Mouse (Mus musculus): ENCODE measurements around the gene Cabin1. TPM values are rescaled to one million over a fixed set of nuclear protein-coding genes. Genes with fewer than 3 reads are reported as not detected.
A peak's percentile ranks its signal among the peaks of the same experiment; 100 is the strongest.

The Cabin1 gene
- polyA plus RNA-seq, 1 experiment from 2014 or later: 34.5 TPM

DNA sequence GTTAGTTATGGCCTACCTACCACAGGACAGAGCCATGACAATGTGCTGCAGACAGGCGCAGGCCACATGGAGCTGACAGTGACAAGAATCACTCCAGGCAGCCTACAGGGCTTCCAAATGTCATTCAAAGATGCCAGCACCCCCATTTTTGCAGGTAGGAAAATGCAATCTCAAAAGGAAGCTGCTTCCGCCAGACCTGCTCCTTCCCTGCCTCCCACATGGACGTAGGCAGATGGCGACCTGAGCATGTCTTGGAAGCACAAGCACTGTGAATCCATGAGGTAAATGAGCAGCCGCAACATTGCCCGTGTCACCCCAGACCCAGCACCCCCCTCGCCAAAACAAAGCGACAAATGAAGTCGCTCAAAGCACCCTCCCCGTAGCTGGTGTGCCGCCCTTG, 51.1 kb downstream of the Cabin1 start:
- Histone ChIP-seq H3K36me3 (ENCODE audit: insufficient read depth, low read length) (peaks cover 12% of the 10 kb centered on the region; the same call in 1 of the 2 replicates), H3K4me1 (ENCODE audit: insufficient read depth, low read depth, low read length) (no peaks in the 10 kb centered on the region), H3K27me3 (replicated peaks; ENCODE audit: insufficient read depth, low read length) (no peaks in the 10 kb centered on the region), H3K9ac (replicated peaks; ENCODE audit: low read depth) (no peak overlapping the region), H3K27ac (ENCODE audit: low read length) (no peak overlapping the region), H3K4me2 (replicated peaks; ENCODE audit: low read depth, low read length) (no peak overlapping the region), H3K4me3 (ENCODE audit: low read depth, low read length) (no peak overlapping the region), H3K9me3 (ENCODE audit: low read length) (no peaks in the 10 kb centered on the region)
- WGBS: 88% methylated on average over 11 of the region's 11 CpGs
- TF ChIP-seq CTCF (IDR thresholded peaks at IDR 0.05): no peak
- no peak for TF ChIP-seq EP300 (IDR thresholded peaks at IDR 0.05)
- no peak for DNase-seq (ENCODE audit: low spot score)
- no peak for ATAC-seq

DNA sequence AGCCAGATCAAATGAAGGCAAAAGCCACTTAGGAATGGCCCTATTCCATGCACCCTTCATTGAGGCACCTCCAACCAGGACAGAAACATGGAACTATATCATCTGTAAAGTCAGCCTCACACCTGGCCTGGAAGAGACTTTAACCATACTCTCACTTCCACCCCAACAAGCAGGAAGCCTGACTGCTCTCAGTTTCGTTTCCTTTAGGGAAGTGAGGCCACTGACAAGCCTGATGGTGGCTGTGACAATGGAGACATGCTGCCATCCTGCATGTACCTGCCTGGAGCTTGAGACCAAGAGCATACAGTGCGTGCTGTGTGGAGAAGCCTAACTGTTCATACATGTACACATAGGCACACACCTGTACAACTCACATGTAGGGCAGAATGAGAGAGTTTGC, 53.9 kb downstream of the Cabin1 start:
- no peak overlapping the region for H3K4me2 ChIP-seq (replicated peaks; ENCODE audit: low read depth, low read length)
- WGBS: 79% methylated on average over 2 of the region's 2 CpGs
- H3K9ac ChIP-seq (replicated peaks; ENCODE audit: low read depth): no peak overlapping the region
- no peaks in the 10 kb centered on the region for H3K27me3 ChIP-seq (replicated peaks; ENCODE audit: insufficient read depth, low read length)
- no peak for ATAC-seq
- H3K9me3 ChIP-seq (ENCODE audit: low read length): no peaks in the 10 kb centered on the region
- no peak for TF ChIP-seq CTCF (IDR thresholded peaks at IDR 0.05)
- no peak for TF ChIP-seq EP300 (IDR thresholded peaks at IDR 0.05)
- no peaks in the 10 kb centered on the region; the same call in 1 of the 2 replicates for H3K36me3 ChIP-seq (ENCODE audit: insufficient read depth, low read length)
- no peak overlapping the region for H3K4me3 ChIP-seq (ENCODE audit: low read depth, low read length)
- H3K27ac ChIP-seq (ENCODE audit: low read length): no peak overlapping the region
- DNase-seq (ENCODE audit: low spot score): no peak
- H3K4me1 ChIP-seq (ENCODE audit: insufficient read depth, low read depth, low read length): no peaks in the 10 kb centered on the region

DNA sequence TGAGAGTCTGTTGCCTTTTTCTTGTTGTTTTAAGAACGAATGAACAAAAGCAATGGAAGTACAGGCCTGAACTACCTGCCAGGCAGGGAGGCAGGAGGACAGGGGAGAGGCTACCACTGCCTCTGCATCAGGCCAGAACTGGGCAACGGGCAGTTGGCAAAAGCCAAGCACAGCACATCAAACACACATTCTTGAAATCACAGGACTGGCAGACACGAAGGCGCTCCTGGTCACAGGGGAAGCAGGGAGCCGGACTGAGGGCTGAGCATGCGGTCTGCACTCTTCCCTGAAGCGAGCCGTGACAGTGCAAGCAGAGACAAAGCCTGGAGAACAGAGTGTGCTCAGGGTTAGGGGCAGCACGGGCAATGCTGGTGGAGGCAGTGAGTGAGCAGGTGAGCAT, 54.9 kb downstream of the Cabin1 start:
- no peak for ATAC-seq
- Histone ChIP-seq H3K4me3 (ENCODE audit: low read depth, low read length) (no peak overlapping the region), H3K36me3 (ENCODE audit: insufficient read depth, low read length) (no peaks in the 10 kb centered on the region; the same call in 1 of the 2 replicates), H3K27me3 (replicated peaks; ENCODE audit: insufficient read depth, low read length) (no peaks in the 10 kb centered on the region), H3K4me2 (replicated peaks; ENCODE audit: low read depth, low read length) (no peak overlapping the region), H3K27ac (ENCODE audit: low read length) (no peak overlapping the region), H3K9me3 (ENCODE audit: low read length) (no peaks in the 10 kb centered on the region), H3K4me1 (ENCODE audit: insufficient read depth, low read depth, low read length) (no peaks in the 10 kb centered on the region), H3K9ac (replicated peaks; ENCODE audit: low read depth) (no peak overlapping the region)
- TF ChIP-seq CTCF (IDR thresholded peaks at IDR 0.05) (no peak), EP300 (IDR thresholded peaks at IDR 0.05) (no peak)
- 88% methylated on average over 9 of the region's 9 CpGs for WGBS
- no peak for DNase-seq (ENCODE audit: low spot score)

DNA sequence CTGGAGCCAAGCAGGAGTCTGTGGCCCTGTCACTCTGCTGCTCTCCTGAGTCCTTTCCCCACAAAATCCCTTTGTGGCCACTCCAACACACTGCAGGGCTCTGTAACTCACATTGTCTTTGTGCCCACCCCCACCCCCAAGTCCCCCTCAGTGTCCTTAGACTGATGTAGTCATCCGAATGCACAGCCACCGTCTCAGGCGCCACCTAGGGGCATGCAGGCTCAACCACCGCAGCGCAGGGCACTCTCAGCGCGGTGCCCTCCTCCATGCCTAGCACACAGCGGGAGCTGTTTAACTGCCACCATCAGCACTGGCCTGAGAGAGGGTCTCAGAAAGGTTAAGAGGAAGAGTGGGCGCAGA, 55.5 kb downstream of the Cabin1 start:
- ATAC-seq (no peak; the same call in 1 of the 2 replicates), DNase-seq (ENCODE audit: low spot score) (peak; percentile 32)
- H3K27me3 ChIP-seq (replicated peaks; ENCODE audit: insufficient read depth, low read length): no peaks in the 10 kb centered on the region
- H3K4me2 ChIP-seq (replicated peaks; ENCODE audit: low read depth, low read length): no peak overlapping the region
- H3K27ac ChIP-seq (ENCODE audit: low read length): no peak overlapping the region
- no peaks in the 10 kb centered on the region for H3K9me3 ChIP-seq (ENCODE audit: low read length)
- TF ChIP-seq EP300 (IDR thresholded peaks at IDR 0.05) (no peak), CTCF (IDR thresholded peaks at IDR 0.05) (peak; percentile 78)
- no peaks in the 10 kb centered on the region; the same call in 1 of the 2 replicates for H3K36me3 ChIP-seq (ENCODE audit: insufficient read depth, low read length)
- 50% methylated on average over 9 of the region's 9 CpGs for WGBS
- no peaks in the 10 kb centered on the region for H3K4me1 ChIP-seq (ENCODE audit: insufficient read depth, low read depth, low read length)
- no peak overlapping the region for H3K4me3 ChIP-seq (ENCODE audit: low read depth, low read length)
- no peak overlapping the region for H3K9ac ChIP-seq (replicated peaks; ENCODE audit: low read depth)

DNA sequence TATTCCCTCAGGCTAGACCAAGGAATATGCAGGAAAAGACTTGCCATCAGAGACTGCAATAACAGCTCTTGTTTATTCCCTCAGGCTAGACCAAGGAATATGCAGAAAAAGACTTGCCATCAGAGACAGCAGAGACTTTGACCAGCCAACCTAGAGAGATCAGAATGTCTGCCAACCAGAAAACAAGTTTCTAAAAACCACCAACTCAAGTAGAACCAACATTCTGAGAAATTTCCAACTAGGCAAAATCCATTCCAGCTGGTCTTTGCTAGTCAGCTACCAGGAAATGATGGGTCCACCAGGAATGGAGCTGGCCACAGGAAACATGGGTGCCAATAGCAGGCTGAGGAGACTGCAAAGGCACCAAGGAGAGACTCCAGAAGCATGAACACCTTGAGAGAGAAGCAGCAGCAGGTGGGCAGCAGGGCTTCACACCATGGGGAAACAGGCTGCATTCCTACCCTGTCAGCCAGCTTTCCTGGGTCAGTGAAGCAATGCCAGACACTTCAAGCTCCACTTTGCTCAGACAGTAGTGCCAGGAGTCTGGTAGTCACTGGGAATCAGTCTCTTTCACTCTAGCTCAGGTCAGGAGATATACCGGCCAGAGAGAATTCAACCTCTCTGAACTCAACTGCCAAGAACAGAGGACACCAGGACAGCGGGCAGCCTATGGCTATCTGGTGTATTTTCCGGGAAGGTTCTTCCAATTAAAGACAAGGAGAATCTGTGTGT, 56.1 kb downstream of the Cabin1 start:
- Histone ChIP-seq H3K9me3 (ENCODE audit: low read length) (no peaks in the 10 kb centered on the region), H3K4me2 (replicated peaks; ENCODE audit: low read depth, low read length) (no peak overlapping the region), H3K27me3 (replicated peaks; ENCODE audit: insufficient read depth, low read length) (no peaks in the 10 kb centered on the region), H3K4me3 (ENCODE audit: low read depth, low read length) (no peak overlapping the region), H3K36me3 (ENCODE audit: insufficient read depth, low read length) (no peaks in the 10 kb centered on the region; the same call in 1 of the 2 replicates), H3K4me1 (ENCODE audit: insufficient read depth, low read depth, low read length) (no peaks in the 10 kb centered on the region), H3K9ac (replicated peaks; ENCODE audit: low read depth) (no peak overlapping the region), H3K27ac (ENCODE audit: low read length) (no peak overlapping the region)
- DNase-seq (ENCODE audit: low spot score): no peak
- TF ChIP-seq EP300 (IDR thresholded peaks at IDR 0.05) (no peak), CTCF (IDR thresholded peaks at IDR 0.05) (no peak)
- no peak for ATAC-seq
- 90% methylated on average over 3 of the region's 3 CpGs for WGBS

DNA sequence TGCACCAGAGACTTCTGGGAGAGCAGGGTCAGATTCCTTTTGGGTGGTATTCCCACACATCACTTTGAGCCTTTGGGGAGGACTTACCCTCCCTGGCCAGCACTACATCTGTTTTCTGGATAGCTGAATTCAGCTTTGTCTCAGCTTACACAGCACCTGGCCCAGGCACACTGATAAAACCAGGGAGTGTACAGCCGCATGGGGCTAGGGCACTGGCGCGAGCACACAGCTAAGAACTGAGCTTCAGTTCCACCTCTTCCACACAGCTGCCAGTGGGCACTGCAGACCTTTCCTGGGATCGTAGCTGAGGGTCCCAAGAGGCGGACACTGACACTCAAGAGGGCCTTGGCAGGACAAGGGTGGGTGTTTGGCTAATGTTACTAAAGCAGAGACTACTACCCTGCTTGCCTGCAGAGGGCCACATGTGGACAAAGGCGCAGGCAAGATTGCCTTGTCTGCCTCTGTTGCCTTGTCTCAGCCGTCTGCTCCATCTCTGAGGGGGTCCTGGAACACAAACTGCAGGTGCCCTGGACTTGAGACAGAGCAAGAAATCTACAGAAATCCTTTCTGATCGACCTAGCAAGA, 57.4 kb downstream of the Cabin1 start:
- DNase-seq (ENCODE audit: low spot score) (no peak), ATAC-seq (no peak)
- no peaks in the 10 kb centered on the region for H3K4me1 ChIP-seq (ENCODE audit: insufficient read depth, low read depth, low read length)
- H3K9ac ChIP-seq (replicated peaks; ENCODE audit: low read depth): no peak overlapping the region
- H3K4me2 ChIP-seq (replicated peaks; ENCODE audit: low read depth, low read length): no peak overlapping the region
- 84% methylated on average over 8 of the region's 8 CpGs for WGBS
- H3K9me3 ChIP-seq (ENCODE audit: low read length): no peaks in the 10 kb centered on the region
- no peaks in the 10 kb centered on the region for H3K27me3 ChIP-seq (replicated peaks; ENCODE audit: insufficient read depth, low read length)
- TF ChIP-seq EP300 (IDR thresholded peaks at IDR 0.05) (no peak), CTCF (IDR thresholded peaks at IDR 0.05) (no peak)
- no peaks in the 10 kb centered on the region; the same call in 1 of the 2 replicates for H3K36me3 ChIP-seq (ENCODE audit: insufficient read depth, low read length)
- H3K27ac ChIP-seq (ENCODE audit: low read length): no peak overlapping the region
- H3K4me3 ChIP-seq (ENCODE audit: low read depth, low read length): no peak overlapping the region
